Mouse (Mus musculus) heart, adult 2 months (tissue): ENCODE measurements at regions not wholly inside any gene's neighbourhood (a gene's known extent, or its start where the extent isn't known, plus 50 kb on each side); places are given as distances from the start of the nearest gene placed in this dataset.

Experiments
- CTCF ChIP-seq: fragments of 200-600 bp; IDR thresholded peaks from 2 replicates; pipeline ENCODE4 v1.8.1; 2022; ENCODE audit warnings: antibody characterized with exemption, mild to moderate bottlenecking, moderate library complexity
- EP300 ChIP-seq: fragments of 200-500 bp; IDR thresholded peaks from 2 replicates; pipeline ENCODE4 v1.6.1; 2011; ENCODE audit warnings: low read depth, low read length, control low read depth; ENCODE audit not compliant: insufficient read depth
- POLR2A ChIP-seq: fragments of 200-500 bp; IDR thresholded peaks from 2 replicates; pipeline ENCODE4 v1.6.1; 2011; ENCODE audit warnings: mild to moderate bottlenecking, low read depth, low read length, control low read depth; ENCODE audit not compliant: insufficient read depth

- no peak for TF ChIP-seq POLR2A
- no peak for TF ChIP-seq EP300
- no peak for TF ChIP-seq CTCF
Observed at GRCm38 (mm10) chr4:142358866-142359265, 119.7 kb upstream of the Kazn start.
